Mouse (Mus musculus) hindbrain, postnatal 0 days (tissue): ENCODE data around the gene Pts. TPM values are rescaled to one million over a fixed set of nuclear protein-coding genes. Genes with fewer than 3 reads are reported as not detected.
A peak's percentile ranks its signal among the peaks of the same experiment; 100 is the strongest.

Experiments used
- ATAC-seq: fragments of 200-750 bp; cut with Nextera tagmentation; 2 replicates; pipeline ENCODE4 v1.8.0; 2017; ENCODE audit warnings: mild to moderate bottlenecking, moderate TSS enrichment, moderate library complexity
- DNase-seq: peaks from one replicate; pipeline ENCODE4 v3.0.0-alpha.2; 2015; ENCODE audit warnings: low spot score
- H3K27ac ChIP-seq: fragments of 300-500 bp; sonication (generic); 2 replicates; pipeline ENCODE4 v1.5.1; 2014; ENCODE audit warnings: mild to moderate bottlenecking
- H3K27me3 ChIP-seq: fragments of 300-500 bp; sonication (generic); 2 replicates; pipeline ENCODE4 v1.6.1; 2014; ENCODE audit warnings: low read length, mixed read lengths; ENCODE audit not compliant: insufficient read depth
- H3K36me3 ChIP-seq: fragments of 300-500 bp; sonication (generic); 2 replicates; pipeline ENCODE4 v1.6.1; 2014; ENCODE audit warnings: low read length, mixed read lengths; ENCODE audit not compliant: insufficient read depth
- H3K4me1 ChIP-seq: fragments of 300-500 bp; sonication (generic); 2 replicates; pipeline ENCODE4 v1.6.1; 2014; ENCODE audit warnings: antibody characterized with exemption, low read length, mixed read lengths; ENCODE audit not compliant: insufficient read depth
- H3K4me2 ChIP-seq: fragments of 300-500 bp; sonication (generic); 2 replicates; pipeline ENCODE4 v1.6.1; 2014; ENCODE audit warnings: low read depth, mild to moderate bottlenecking, low read length, moderate library complexity, mixed read lengths
- H3K4me3 ChIP-seq: fragments of 300-500 bp; sonication (generic); 2 replicates; pipeline ENCODE4 v1.5.1; 2014; ENCODE audit warnings: low read length
- H3K9ac ChIP-seq: fragments of 300-500 bp; sonication (generic); replicated peaks from 2 replicates; pipeline ENCODE4 v1.6.1; 2014; ENCODE audit warnings: mild to moderate bottlenecking, low read length, moderate library complexity, mixed read lengths
- H3K9me3 ChIP-seq: fragments of 300-500 bp; sonication (generic); 2 replicates; pipeline ENCODE4 v1.6.1; 2016; ENCODE audit warnings: low read length, mixed read lengths
- CTCF ChIP-seq: IDR thresholded peaks from 2 replicates; pipeline ENCODE4 v1.5.1; 2016; ENCODE audit warnings: antibody characterized with exemption, control low read depth, low read depth
- WGBS: fragments of 180-500 bp; shearing (Covaris S2); extraction: QIAGEN DNeasy Blood & Tissue Kit; methylation state at CpG from one replicate; pipeline ENCODE4 v1.1.7; 2014; 5-methylcytosine and 5-hydroxymethylcytosine counted together
- polyA plus RNA-seq: library from polyadenylated mRNA; unstranded; fragments of >200 nt; fragmentation: Nextera tagmentation; extraction: Ambion mirVana; gene quantifications from 2 replicates; pipeline ENCODE4 v1.2.1, GENCODE M21; 2015
- total RNA-seq: library from RNA; depleted of rRNA; stranded (reverse); fragments of >200 nt; gene quantifications from 2 replicates; pipeline ENCODE4 v1.2.3, GENCODE M21; 2014; rRNA removed

The Pts gene
- total RNA-seq (65.7 and 86.8 TPM in 2 replicates), polyA plus RNA-seq (114 and 115 TPM in 2 replicates)

DNA sequence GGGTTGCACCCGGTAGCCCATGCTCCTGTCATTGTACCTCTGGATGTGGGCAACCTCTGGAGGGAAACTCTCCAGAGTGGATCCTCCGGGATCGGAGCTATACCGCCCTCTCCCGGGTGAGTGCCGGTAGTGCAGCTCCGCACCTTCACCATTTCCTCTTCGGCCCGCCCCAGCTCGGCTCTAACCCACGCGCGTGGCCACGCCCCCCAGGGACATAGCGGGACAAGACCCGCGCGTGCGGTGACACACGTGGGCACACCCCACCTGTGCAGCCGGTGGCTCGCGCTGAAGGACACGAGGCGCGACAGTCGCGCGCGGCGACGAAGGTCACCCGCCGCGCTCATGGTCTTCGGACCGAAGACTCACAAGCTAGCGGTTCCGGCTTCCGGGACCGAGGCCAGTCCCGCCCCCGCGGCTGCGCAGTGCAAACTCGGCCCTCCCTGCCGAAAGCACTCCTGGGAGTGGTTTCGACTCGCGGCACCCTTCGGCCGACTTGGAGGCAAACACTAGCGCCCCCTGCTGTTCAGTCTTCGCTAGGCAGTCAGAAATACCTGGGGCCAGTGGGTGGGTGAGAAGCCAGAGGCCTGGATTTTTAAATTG is at the start of gene Pts:
Gene Pts, minus strand, starts transcription at position 432 of the 600 bp plus-strand sequence.
- WGBS: under 1% methylated on average over 54 of the region's 54 CpGs
- Histone ChIP-seq H3K4me2 (peak within 1 kb of the TSS; percentile 68), H3K4me3 (peak within 1 kb of the TSS; percentile 69), H3K36me3 (no peaks in the 10 kb centered on the region), H3K27ac (peak within 1 kb of the TSS; percentile 82), H3K4me1 (peaks cover 5% of the 10 kb centered on the region; the same call in 1 of the 2 replicates), H3K9me3 (no peaks in the 10 kb centered on the region), H3K9ac (peak within 1 kb of the TSS; percentile 65), H3K27me3 (no peaks in the 10 kb centered on the region)
- peak; percentile 100 for DNase-seq
- ATAC-seq: peak; percentile 99
- TF ChIP-seq CTCF: peak; percentile 89

DNA sequence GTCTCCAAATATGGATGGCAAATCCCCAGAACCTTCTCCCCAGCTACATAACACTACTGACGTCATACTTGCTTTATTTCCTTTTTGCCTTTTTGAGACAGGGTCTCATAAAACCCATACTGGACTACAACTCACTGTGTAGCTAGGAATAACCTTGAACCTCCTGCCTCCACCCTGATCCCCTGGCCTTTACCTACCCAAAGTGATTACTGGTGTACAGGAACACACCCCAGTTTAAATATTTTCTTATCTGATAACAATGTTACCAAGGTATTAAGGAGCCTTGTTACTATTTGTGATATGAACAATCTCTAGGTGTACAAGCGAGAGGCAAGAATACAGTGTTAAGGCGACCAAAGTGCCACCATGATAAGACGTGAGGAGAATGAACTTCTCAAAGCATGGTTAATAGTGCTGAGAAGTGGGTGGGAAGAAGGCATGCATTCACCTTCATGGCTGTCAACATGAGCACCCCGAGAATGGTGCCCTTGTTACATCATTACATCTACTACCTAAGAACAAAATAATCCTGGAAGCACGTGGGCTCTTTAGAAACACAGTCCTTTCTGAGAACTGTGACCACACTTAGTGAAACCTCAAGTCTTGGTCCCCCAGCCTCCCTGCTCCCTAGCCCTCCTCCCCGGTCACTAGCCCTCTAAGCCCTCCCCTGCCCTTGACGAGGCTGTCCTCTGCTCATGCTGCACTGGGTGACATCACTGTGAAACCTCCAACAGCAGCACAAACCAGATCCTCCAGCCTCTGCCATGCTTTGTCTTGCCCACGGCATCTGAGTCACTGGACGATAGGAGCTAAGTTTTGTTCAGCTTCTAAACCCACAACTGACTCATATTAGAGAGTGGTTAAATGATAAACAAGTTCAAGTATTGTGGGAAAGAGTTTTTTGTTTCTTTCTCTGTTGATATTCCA is 41.3 kb upstream of the Pts start:
- DNase-seq (no peak), ATAC-seq (no peak)
- WGBS: 79% methylated on average over 10 of the region's 10 CpGs
- H3K9ac ChIP-seq: no peak overlapping the region
- no peak overlapping the region for H3K4me2 ChIP-seq
- H3K27me3 ChIP-seq: no peaks in the 10 kb centered on the region
- H3K9me3 ChIP-seq: no peaks in the 10 kb centered on the region
- no peaks in the 10 kb centered on the region for H3K4me1 ChIP-seq
- no peak for TF ChIP-seq CTCF
- no peak overlapping the region for H3K4me3 ChIP-seq
- no peak overlapping the region for H3K27ac ChIP-seq
- no peaks in the 10 kb centered on the region for H3K36me3 ChIP-seq

DNA sequence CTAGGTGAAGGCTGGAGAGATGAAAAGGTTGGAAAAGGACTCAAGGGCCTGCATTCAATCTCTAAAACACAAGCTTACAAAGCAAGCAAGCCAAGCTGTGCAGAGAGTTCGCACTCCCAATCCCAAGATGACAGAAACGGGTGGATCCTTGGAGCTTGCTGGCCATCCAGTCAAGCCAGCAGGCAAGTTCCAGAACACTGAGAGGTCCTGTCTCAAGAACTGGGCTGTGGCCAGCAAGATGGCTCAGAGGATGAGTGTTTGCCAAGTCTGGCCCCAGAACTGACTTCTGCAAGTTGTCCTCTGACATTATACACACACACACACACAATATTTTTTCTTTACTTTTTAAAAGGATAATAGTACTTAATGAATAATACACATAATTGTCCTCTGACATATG is 39.4 kb upstream of the Pts start:
- no peaks in the 10 kb centered on the region for H3K27me3 ChIP-seq
- ATAC-seq (no peak), DNase-seq (no peak)
- no peak overlapping the region for H3K4me3 ChIP-seq
- no peaks in the 10 kb centered on the region for H3K36me3 ChIP-seq
- H3K9me3 ChIP-seq: no peaks in the 10 kb centered on the region
- 77% methylated on average over 2 of the region's 2 CpGs for WGBS
- no peak overlapping the region for H3K4me2 ChIP-seq
- no peak for TF ChIP-seq CTCF
- H3K27ac ChIP-seq: no peak overlapping the region
- no peak overlapping the region for H3K9ac ChIP-seq
- no peaks in the 10 kb centered on the region for H3K4me1 ChIP-seq

DNA sequence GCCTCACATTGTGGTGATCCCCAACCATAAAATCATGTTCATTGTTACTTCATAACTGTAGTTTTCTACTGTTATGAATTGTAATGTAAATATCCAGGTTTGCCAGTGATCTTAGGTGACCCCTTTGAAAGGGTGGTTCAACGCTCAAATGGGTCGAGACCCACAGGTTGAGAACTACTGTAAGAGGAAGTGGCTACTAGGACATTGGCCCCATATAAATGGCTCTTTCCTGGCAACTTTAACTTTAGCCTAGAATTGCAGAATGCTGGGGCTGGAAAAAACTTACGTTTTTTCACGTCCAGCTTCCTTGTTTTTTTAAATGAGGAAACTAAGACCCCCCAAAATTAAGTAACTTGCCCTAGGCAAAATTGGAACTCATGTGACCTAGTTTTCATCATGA is 38.8 kb upstream of the Pts start:
- WGBS: 93% methylated on average over 4 of the region's 4 CpGs
- H3K9me3 ChIP-seq: no peaks in the 10 kb centered on the region
- TF ChIP-seq CTCF: no peak

DNA sequence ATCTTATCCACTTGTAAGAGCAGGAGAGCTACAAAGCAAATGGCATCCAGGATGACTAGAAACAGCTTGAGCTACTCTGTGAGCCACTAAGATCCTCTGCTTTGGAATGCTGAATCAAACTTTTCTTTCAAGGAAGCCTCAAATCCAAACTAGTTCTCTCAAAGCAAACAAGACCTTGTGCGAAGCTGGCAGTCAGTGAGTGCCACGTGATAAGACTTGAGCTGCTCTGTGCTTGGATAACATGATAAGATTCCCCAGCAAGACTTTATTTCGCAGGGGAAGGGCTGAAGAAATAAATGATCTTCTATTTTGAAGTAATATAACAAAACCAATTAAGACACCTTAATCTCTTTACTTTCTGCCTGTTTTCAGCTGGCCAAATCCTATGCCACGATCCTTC is 37.4 kb upstream of the Pts start:
- WGBS: 92% methylated on average over 4 of the region's 4 CpGs
- H3K9ac ChIP-seq: no peak overlapping the region
- no peaks in the 10 kb centered on the region for H3K36me3 ChIP-seq
- H3K9me3 ChIP-seq: no peaks in the 10 kb centered on the region
- no peak for DNase-seq
- no peak overlapping the region for H3K4me2 ChIP-seq
- H3K27ac ChIP-seq: no peak overlapping the region
- no peak for ATAC-seq
- TF ChIP-seq CTCF: no peak
- H3K27me3 ChIP-seq: no peaks in the 10 kb centered on the region
- no peaks in the 10 kb centered on the region for H3K4me1 ChIP-seq
- no peak overlapping the region for H3K4me3 ChIP-seq

More for the DNA sequence above, 38.8 kb upstream of the Pts start:
- Histone ChIP-seq H3K27me3 (no peaks in the 10 kb centered on the region), H3K27ac (no peak overlapping the region), H3K4me1 (no peaks in the 10 kb centered on the region), H3K36me3 (no peaks in the 10 kb centered on the region), H3K4me3 (no peak overlapping the region), H3K9ac (no peak overlapping the region), H3K4me2 (no peak overlapping the region)
- ATAC-seq: no peak
- no peak for DNase-seq

DNA sequence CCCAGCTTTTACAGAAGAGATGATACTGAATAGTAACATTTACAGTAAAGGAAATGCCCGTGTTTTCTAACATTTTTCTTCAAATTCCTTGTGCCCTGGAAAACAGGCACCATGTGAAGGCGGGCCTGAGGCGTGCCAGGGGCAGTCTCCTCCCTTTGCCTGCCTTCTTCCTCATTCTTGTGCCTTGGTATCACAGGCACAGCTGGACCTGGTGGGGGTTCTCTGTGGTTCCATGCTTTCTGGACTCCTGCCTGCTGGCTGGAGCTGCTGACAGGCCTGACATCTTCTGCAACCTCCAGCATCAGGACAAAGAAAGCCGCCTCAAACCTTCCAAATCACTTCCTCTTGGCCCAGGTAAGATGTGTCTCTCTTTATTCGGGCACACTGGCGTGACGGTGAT is 36.6 kb upstream of the Pts start:
- Histone ChIP-seq H3K27me3 (no peaks in the 10 kb centered on the region), H3K9me3 (no peaks in the 10 kb centered on the region), H3K4me2 (no peak overlapping the region), H3K27ac (no peak overlapping the region), H3K9ac (no peak overlapping the region), H3K4me1 (no peaks in the 10 kb centered on the region), H3K4me3 (no peak overlapping the region), H3K36me3 (no peaks in the 10 kb centered on the region)
- peak; percentile 8 for DNase-seq
- ATAC-seq: no peak
- WGBS: 70% methylated on average over 7 of the region's 7 CpGs
- TF ChIP-seq CTCF: no peak

DNA sequence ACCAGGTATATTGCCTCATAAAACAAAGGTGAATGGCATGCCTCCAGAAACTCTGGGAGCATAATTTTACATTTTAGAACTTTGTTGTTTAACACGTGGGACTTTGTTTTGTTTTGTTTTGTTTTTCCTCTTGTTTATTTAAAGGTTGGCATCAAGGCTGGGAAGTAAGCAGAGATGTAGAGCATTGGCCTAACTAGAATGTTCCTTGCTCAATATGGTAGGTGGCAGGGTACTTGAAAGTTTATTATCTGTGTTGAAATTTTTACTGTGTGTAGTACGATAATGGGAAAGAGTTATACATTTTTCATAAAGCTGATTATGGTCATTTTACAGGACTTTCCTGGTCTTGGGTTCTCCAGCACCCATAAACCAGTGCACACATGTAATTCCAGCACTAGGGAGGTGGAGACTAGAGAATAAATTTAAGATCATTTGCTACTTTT is 33.4 kb upstream of the Pts start:
- WGBS: 84% methylated on average over 2 of the region's 2 CpGs
- no peaks in the 10 kb centered on the region for H3K36me3 ChIP-seq

More for the DNA sequence above, 33.4 kb upstream of the Pts start:
- Histone ChIP-seq H3K9ac (no peak overlapping the region), H3K9me3 (no peaks in the 10 kb centered on the region), H3K4me3 (no peak overlapping the region), H3K27ac (no peak overlapping the region), H3K27me3 (no peaks in the 10 kb centered on the region), H3K4me2 (no peak overlapping the region), H3K4me1 (no peaks in the 10 kb centered on the region)
- no peak for TF ChIP-seq CTCF
- ATAC-seq (no peak), DNase-seq (no peak)
